Mouse (Mus musculus): Measurements from ENCODE around the gene Gm20873.
"Not testable (repeated sequence)": the region's sequence is repeated elsewhere in the genome, so short reads cannot be mapped to it uniquely, and the experiment has no call there.

The Gm20873 gene

GRCm38 (mm10) chrY:6266798-6267197, at the start of gene Gm20873:
Gene Gm20873, plus strand, starts transcription at chrY:6267098.
- DNase-seq (ENCODE audit: low read depth) = not testable (repeated sequence)

GRCm38 (mm10) chrY:6237895-6238294, 29.0 kb upstream of the Gm20873 start, which contains the start of gene Gm21746:
Gene Gm21746, minus strand, starts transcription at chrY:6237995.
- not testable (repeated sequence) for DNase-seq (ENCODE audit: low read depth)
